Mouse (Mus musculus) spleen, embryonic (tissue): ENCODE measurements around the gene Scn8a.

Source experiments
- CTCF ChIA-PET: fragments of 350-600 bp; sonication (Branson Sonifier 250); formaldehyde crosslinking; loops from one replicate; lab custom pipeline; 2022; lab: Charles Lee

Gene Scn8a

DNA sequence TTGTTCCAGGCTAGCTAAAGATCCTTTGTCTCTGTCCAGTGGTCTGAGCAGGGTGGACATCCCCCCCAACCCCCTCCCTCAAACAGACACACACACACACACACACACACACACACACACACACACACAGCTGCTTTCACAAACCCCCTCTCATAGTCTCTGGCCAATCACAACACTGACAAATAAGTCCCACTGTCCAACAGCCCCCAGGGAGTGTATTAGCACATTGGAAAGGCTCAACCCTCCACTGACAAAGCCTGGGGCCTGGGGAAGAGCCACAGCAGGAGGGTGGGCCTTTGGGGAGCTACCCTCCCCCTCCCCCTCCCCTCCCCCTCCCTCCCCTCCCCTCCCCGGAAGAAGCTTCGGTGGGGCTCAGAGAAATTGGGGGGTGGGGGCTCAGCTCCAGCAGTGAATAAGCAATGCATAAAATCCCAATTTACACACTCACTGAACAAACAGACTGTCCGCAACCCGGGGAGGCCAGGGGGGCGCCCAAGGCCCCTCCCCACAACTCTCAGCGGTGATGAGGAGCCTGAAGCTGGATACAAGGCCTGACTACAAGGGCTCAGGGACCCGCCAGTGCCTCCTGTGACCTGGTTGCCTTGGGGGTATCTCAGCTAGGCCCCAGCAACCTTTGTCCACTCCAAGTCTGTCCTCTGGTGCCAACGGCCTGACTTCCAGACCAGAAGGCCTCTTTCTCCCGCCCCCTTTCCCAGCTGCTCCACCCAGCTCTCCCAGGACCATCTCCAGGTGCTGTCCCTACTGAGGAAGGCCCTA lies 197.4 kb downstream of the Scn8a start:
- CTCF ChIA-PET: interaction anchor here (0.6 kb wide), 1 partner anchor 19 kb away, joined by 8 read pairs; no protein-coding TSS in a partner anchor

DNA sequence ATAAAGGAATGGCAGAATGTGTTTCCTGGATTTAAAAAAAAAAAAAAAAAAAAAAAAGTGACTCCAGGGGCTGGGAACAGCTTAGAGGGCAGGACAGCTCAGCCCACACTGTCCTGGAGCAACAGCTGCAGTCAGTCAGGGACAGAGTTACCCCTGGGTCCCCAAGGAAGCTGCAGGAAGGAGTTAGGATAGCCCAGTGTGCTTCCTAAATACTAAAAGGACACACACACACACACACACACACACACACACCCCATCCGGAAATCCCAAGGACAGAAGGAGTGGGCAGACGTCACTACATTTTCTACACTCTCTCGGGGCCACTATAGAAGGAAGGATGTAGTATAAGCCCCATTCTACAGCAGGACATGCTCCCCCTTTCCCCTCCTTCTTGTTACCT lies 198.4 kb downstream of the Scn8a start:
- CTCF ChIA-PET: no interaction called here

GRCm38 (mm10) chr15:101068671-101069070 lies 199.0 kb downstream of the Scn8a start:
- CTCF ChIA-PET: no interaction called here

DNA sequence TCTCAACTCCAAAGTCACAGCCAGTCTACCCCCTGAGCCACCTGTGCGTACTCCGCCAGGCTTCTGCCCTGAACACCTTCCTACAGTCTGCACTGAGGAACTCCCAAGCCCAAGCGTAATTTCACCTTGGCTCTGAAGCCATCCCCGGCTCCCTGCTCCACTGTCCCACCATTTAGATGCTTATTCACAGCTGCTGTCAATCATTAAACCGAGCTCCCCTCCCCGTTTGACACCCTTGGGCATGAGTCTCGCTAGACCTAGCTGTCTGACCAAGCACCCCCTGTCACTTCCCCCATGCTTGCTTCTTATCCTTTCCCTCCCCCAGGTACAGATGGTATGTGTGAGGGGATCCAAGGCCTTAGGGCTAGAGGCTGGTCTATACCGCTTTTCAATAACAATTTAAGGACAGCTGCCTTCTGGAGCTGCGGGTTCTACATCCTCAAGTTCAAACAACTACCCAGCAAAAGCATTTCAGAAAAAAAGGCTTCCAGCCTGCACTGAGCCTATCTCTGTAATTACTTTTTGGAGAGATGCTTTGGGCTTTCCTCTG lies 200.1 kb downstream of the Scn8a start:
- CTCF ChIA-PET: no interaction called here

GRCm38 (mm10) chr15:101070762-101071161 lies 201.1 kb downstream of the Scn8a start:
- CTCF ChIA-PET: no interaction called here

DNA sequence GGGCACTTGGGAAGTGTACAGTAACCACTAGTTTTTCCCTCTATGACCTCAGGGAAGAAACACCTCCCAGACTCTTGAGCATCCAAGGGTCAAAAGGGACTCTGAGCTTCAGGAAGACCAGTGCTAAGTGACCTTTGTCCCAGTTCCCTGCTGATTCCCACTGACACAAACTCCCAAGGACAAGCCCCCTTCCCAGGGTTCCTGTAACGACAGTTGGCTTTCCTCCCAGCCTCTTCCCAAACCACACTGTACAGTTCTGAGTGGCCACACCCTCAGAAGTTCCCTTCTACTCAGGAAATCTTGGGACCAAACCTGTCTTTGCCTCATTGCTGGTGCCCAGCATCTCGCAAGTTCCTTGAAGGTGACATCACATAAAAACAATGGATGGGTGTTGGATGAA lies 203.1 kb downstream of the Scn8a start:
- CTCF ChIA-PET: no interaction called here

GRCm38 (mm10) chr15:101074067-101074466 lies 204.4 kb downstream of the Scn8a start:
- CTCF ChIA-PET: no interaction called here

DNA sequence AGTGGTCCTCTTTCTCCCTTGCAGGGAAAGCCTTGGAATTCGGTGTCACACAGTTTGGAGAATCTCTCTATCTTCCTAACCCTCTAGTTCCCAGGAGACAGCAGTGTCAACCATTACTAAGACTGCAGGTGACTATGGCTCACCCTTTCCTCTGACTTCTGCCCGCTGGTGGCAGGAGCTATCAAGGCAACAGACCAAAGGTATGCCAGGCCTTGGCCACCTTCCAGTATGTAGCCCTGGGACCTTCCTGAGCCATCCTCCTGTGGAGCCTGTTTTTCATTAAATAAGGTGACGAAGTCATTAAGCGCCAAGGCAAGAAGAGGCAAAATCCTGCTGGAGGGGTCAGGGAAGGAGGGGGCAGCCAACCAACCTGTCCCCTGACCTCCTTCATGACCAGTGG lies 205.5 kb downstream of the Scn8a start:
- CTCF ChIA-PET: no interaction called here

GRCm38 (mm10) chr15:101075656-101076055 lies 206.0 kb downstream of the Scn8a start:
- CTCF ChIA-PET: no interaction called here

GRCm38 (mm10) chr15:101076071-101077000 lies 206.7 kb downstream of the Scn8a start:
- CTCF ChIA-PET: no interaction called here

DNA sequence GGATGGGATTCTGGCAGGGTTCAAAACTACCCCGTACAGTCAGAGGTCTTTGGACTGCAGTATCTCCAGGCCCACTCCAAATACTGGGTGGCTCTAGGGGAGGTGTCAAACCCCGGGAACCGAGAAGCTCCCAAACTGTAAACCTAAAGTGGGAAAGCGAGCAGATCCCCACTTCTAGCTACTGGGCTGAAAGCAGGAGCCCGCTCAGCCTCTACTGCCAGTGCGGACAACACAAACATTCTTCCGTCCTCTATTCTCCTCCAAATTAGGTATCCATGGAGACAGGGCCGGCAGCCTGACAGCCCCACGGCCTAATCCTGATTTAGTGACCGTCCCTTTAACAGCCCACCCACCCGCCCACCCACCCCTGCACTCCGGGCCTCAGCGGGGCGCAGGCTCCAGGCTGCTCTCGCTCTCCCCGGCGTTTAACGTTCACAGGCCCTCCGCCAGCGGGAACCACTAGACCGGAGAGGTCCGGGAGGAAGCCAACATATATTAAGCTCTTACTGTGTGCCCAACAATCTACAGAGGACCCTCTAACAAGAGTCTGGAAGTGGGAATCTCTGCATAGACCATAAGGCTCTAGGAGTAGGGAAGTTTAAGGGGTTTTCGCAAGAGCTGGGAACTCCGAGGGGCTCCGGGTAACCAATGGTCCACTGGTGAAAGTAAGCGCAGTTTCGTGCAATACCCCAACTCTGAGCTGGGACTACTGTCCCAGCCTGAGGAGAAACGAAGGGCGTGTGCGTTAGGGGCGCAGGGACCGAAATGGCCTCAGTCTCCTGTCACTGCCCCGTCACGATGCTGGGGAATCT lies 207.5 kb downstream of the Scn8a start:
- CTCF ChIA-PET: no interaction called here

DNA sequence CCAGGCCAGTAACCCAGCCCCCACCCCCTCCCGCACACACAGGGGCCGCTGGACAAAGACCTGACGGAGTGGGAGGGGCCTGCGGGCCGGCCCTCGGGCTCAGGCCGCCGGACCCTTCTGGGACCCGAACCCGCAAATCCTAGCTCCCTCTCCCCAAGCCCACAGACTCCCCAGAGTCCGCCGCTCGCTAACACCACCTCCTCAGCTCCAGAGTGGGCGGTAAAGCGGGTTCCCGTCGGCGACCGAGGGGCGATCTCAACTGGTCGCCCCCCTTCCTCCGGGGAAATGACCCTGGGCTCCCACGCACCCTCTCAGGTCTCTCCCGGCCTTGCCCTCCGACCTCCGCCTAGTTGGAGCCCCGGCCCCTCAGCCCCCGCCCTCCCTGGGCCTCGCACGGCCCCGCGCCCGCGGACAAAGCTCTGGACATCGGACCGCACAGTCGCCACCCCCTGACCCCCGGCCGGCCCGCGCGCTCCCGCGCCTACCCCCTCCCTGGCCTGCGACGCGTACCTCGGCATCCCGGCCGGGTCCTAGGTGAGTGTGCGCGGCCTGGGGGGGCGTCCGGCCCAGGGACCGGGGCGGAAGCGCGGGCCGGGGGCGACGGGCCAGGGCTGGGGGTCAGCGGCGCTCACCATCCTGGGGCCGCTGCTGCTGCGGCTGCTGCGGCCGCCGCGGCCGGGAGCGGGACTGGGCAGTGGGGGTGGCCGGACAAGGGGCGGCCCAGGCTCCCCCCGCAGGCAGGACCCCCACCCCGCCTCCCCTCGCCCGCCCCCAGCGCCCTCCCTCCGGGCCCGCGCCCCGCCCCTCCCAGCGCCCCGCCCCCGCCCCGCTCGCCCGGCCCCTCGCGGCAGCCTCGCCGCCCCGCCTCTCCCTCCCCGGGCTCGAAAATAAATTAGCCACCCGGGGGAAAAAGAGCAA lies 208.4 kb downstream of the Scn8a start, which contains the start of gene Fignl2:
Gene Fignl2 (minus strand): TSS at position 755 of the 918 bp plus-strand sequence.
- CTCF ChIA-PET: no interaction called here

DNA sequence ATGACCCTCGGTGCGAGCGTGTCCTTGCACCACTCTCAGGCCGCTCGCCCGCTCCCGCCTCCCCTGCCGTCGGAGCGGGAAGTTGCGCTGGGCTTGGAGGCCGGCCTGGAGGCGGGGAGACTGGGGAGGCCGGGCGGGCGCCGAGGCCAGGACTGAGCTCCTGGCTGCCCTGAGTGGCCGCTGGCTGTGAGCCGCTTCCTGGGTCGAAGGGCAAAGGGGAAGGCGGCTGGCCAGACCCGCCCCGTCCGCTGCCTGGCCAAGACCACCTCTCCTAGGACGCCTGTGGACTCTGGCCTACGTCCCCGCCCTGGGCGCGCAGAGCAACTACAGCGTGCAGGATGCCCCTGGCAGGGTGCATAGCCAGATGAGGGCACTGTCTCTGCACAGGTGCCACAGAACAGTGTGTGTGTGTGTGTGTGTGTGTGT lies 209.1 kb downstream of the Scn8a start:
- CTCF ChIA-PET: no interaction called here

DNA sequence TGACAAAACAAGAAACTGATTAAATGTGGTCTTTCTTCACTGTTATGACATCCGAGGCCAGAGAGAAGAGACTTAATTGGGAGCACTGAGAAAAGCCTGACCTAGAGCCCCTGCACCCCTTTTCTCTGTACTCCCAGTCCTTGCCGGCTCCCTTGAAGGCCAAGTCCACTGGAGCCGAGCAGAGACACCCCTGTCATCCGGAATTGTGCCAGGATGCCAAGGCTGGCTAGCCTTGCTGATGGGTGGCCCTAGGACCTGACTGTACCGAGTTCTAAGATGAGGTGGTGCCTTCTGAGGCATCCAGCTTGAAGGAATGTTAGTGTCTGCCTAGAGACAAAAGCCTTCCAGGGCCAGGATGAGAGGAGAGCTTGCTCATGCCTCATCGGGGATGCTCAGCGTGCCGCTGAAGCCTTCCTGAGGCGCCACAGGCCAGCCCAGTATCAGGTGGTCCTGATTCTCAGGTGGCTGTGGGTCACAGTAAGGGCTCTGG lies 210.4 kb downstream of the Scn8a start:
- CTCF ChIA-PET: no interaction called here

DNA sequence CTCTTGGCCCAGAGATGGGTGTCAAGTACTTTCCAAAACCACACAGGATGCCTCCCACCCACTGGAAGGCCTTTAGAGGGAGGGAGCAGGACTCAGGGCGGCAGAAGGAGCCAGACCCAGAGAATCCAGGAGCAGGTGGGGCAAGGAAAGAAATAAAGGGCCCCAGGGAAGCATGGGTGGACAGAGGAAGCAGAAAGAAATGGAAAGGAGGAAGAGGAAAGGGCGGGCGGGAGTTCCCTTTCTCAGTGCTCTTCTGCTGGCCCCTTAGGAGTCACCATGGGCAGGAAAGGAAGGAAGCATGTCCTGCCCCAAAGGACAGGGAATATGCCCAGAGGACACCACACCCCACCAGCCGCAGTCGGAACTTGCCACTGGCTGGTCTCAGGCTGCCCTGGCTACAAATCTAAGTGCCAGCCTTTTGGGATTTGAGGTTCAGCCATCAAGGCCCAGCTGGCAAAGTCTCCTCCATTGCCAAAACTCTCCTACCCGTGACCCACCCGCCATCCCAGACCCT lies 211.4 kb downstream of the Scn8a start:
- CTCF ChIA-PET: no interaction called here

DNA sequence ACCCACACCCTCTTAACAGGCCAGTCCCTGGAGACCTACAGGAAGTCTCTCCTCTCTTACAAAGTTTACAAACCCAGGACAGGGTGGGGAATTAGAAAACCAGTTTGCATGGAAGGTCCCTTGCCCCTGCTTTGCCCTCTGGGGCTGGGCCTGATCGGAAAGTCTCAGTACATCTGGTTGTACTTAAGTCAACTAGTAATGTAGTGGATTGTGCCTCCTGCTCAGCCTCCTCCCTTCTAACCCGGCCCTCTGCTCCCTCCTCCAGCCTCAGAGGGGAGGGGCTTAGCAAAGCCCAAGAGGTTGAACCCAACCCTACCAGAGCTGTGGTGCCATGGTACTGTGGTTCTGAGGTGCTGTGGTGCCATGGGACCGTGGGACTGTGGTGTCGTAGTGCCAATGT lies 212.6 kb downstream of the Scn8a start:
- CTCF ChIA-PET: no interaction called here

DNA sequence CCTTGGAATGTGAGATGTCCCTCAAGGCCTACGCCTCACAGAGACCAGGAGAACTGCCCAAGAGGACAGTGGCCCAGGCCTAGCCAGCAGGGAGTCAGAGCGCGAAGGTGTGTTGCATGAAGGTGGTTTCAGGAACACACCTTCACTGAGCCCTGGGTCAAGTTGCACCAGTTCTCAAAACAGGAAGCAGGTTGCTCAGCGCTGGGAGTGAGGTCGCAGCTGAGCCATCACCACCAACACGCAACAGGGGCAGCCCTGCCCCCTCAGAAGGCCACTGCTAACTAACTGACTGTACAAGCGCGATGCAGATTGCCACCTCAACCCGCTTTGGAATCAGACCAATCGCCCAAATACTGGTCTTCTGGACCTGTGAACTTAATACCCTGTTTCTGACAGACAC lies 214.8 kb downstream of the Scn8a start:
- CTCF ChIA-PET: no interaction called here

DNA sequence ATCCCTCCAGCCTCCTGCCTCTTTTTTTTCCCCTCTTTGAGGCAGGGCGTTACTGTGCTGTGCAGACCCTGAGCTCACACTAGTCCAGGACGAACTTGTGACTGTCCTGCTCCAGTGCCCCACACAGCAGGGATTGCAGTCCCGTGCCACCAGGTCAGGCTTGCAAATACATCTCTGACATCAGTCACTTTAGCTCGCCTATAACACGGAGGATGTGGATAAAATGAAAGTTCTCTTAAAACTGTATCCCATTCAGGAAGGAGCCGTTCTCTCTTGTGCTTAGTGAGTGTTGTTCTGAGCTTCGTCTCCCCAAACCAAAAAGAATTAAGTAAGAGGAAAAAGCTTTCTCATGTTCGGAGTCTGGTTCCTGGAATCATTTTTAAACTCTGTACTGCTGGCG lies 216.8 kb downstream of the Scn8a start:
- CTCF ChIA-PET: no interaction called here

- CTCF ChIA-PET: no interaction called here
Observed at GRCm38 (mm10) chr15:101086956-101087355, 217.3 kb downstream of the Scn8a start.

GRCm38 (mm10) chr15:101088291-101088690 lies 218.6 kb downstream of the Scn8a start:
- CTCF ChIA-PET: no interaction called here
